Mouse (Mus musculus) kidney, postnatal 10 days (tissue): ENCODE data around the gene Hapln4.

Experiments used
- DNase-seq: peaks from one replicate; pipeline ENCODE4 v3.0.0; 2021; ENCODE audit warnings: mixed read lengths

Gene Hapln4

GRCm38 (mm10) chr8:70139981-70140380, 56.7 kb downstream of the Hapln4 start:
- no peak for DNase-seq
